Mouse (Mus musculus): ENCODE data around the gene Tgfbr1.

The Tgfbr1 gene

GRCm38 (mm10) chr4:47422194-47422593 is 69.2 kb downstream of the Tgfbr1 start:
- in situ Hi-C loops (cut with MseI, MboI): no loop called here

DNA sequence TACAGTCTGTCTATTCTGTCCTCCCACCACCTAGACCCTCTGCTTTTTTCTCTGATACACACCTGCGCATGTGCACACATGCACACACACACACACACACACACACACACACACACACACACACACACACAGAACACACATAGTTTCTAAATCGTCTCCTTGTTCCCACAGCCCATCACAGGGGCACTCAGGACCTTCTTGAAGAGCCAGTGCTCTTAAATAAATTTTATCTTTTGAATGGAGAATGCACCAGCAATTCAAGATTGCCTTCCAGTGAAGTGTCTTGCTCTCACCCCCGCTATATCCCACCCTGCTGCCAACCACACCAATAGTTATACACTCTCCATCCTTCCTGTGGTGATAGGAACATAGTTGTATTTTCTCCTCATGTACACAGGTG is 69.9 kb downstream of the Tgfbr1 start:
- in situ Hi-C loops (cut with MseI, MboI): no loop called here

DNA sequence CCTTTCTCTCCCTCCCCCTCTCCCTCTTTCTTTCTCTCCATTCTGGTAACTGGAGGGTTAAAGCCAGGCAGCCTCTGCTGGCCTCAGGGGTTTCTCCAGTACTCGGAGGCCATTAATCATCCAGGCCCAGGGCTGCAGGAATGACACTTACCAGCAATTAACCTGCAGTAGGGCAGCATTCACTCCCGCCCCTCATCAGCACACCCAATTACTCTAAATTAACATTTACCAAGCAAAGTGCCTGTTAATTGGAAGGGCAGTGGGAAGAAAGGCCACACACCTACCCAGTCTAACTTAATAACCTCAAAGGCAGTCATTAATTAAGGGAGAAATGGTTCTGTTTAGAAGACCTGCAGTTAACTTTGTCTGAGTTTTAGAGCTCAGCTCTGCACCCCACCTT is 71.4 kb downstream of the Tgfbr1 start:
- in situ Hi-C loops (cut with MseI, MboI): no loop called here

- in situ Hi-C loops (cut with MseI, MboI): loop anchor here in 1 of 2 experiments (25.0 kb wide), 1 partner anchor 162 kb away; no protein-coding TSS in a partner anchor
These were observed 72.3 kb downstream of the Tgfbr1 start for GRCm38 (mm10) chr4:47425247-47425830.

GRCm38 (mm10) chr4:47427606-47428005 is 74.6 kb downstream of the Tgfbr1 start:
- in situ Hi-C loops (cut with MseI, MboI): loop anchor here in 1 of 2 experiments (25.0 kb wide), 1 partner anchor 160 kb away; no protein-coding TSS in a partner anchor

- in situ Hi-C loops (cut with MseI, MboI): loop anchor here in 1 of 2 experiments (25.0 kb wide), 1 partner anchor 157 kb away; no protein-coding TSS in a partner anchor
These were observed 77.5 kb downstream of the Tgfbr1 start for GRCm38 (mm10) chr4:47430557-47430956.

- in situ Hi-C loops (cut with MseI, MboI): loop anchor here in 1 of 2 experiments (25.0 kb wide), 1 partner anchor 156 kb away; no protein-coding TSS in a partner anchor
These were observed 78.1 kb downstream of the Tgfbr1 start for GRCm38 (mm10) chr4:47431081-47431480.

DNA sequence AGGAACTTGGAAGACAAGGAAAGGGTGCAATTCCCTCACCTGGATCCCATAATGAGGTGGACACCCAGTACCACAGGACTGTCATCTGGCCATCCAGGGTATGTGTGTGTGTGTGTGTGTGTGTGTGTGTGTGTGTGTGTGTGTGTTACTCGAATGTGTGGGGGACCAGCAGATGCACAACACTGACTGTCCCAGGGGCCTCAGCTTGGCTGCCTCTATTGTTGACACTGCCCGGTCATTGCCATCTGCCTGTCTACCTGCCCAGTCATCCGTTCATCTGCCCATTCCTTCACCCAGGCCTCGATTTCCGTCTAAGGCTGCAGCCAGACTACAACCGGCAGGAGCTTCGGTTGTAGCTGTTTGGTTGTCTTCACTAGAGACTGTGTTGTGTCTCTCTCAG is 79.7 kb downstream of the Tgfbr1 start:
- in situ Hi-C loops (cut with MseI, MboI): loop anchor here in 1 of 2 experiments (25.0 kb wide), 1 partner anchor 155 kb away; no protein-coding TSS in a partner anchor

DNA sequence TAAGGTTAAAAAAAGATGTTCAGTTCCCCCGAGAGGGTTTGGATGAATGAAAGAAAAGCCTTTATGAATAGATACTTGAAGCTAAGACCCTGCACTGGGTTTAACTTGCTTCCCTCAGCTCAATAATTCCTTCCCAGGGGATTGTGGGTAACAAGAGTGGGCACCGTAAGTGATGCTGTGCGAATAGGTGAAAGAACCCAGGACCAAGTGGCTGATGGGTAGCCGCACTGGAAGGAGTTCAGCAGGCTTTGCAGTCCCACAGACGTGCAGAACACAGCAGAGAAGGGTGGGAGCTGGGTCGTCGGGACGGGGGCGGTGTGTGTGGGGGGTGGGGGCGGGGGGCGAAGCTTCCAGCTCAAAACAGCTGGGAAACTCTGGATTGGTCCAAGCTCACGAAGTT is 82.1 kb downstream of the Tgfbr1 start:
- in situ Hi-C loops (cut with MseI, MboI): loop anchor here in 1 of 2 experiments (25.0 kb wide), 1 partner anchor 152 kb away; no protein-coding TSS in a partner anchor

GRCm38 (mm10) chr4:47435566-47436360 is 82.7 kb downstream of the Tgfbr1 start:
- in situ Hi-C loops (cut with MseI, MboI): loop anchor here in 1 of 2 experiments (25.0 kb wide), 1 partner anchor 152 kb away; no protein-coding TSS in a partner anchor

DNA sequence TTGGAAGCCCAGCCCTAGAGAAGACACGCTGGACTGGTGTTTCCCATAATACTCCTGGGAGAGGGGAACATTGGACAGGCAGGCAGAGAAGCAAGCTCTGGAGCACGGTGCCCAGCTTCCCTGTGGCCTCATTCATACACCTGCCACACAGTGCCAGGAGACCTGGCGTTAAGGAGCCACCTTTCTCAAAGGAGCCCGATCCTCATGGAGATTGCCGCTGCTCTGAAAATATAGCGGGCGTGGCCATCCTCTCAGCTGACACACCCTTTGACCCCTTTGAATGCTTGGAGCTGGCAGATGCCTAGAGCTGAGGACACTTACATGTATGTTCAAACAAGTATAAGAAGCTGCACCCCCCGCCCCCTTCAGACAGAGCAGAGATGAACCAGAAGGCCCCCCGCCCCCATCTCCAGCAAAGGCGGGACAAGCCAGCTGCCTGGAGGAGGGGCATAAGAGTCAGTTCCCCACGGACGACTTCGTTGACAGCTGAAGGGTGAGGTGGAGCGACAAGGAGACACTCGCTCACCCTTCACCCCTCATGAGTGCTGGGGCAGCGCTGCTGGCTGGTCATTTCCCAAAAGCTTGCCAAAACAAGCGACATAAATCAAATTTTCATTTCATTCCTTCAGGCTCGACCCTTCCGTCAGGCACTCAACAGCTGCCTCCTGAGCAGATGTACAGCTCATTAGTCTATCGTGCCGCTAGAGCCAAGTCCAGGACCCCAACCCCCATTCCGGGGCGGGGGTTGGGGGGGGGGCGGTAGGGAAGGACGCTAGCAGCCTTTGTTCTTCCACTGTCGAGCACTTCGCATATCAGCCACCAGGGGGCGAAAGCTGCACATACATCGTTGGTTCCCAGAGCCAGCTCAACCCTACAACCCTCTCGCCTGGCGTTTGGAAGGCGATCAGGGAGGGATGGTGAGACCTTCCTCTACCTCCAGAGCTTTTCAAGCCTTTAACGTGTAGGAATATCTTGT is 84.6 kb downstream of the Tgfbr1 start:
- in situ Hi-C loops (cut with MseI, MboI): loop anchor here in 1 of 2 experiments (25.0 kb wide), 1 partner anchor 150 kb away; no protein-coding TSS in a partner anchor

- in situ Hi-C loops (cut with MseI, MboI): loop anchor here in 1 of 2 experiments (25.0 kb wide), 1 partner anchor 148 kb away; no protein-coding TSS in a partner anchor
These were observed 85.9 kb downstream of the Tgfbr1 start for GRCm38 (mm10) chr4:47438956-47439355.

DNA sequence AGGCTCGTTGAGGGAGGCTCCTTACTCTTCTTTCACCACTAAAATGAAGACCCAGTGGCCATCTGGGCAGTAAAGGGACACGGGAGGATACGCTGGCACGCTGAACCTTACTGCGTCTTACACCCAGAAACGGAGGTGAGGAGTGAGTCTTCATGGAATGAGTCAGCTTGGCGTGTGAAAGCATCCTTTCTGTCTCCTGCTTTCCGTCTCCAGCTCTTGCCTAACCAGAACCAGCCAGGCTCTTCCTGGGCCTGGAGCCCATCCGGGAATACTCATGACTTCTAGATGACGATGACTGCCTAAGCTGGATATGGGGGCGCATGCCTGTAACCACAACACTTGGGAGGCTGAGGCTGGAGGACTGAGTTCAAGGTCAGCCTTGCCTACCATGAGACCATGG is 87.9 kb downstream of the Tgfbr1 start:
- in situ Hi-C loops (cut with MseI, MboI): loop anchor here in 1 of 2 experiments (25.0 kb wide), 1 partner anchor 146 kb away; no protein-coding TSS in a partner anchor

DNA sequence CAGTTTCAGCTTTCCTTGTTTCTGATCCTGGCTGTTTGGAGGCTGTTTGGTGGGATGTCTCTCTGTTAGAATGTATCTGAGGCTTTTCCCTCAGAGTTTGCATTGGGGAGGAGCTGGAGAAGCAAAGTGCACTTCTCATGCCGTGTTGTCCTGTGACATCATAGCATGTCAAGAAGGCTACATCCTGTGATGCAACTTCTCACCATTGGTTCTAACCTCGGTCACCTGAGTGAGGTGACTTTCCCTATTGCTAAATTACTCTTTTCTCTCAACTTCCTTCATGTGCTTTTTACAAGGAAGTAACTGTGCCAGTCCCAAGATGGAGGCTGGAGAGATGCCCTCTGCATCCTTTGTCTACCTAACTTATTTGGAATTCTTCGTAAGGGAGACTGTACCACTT is 95.5 kb downstream of the Tgfbr1 start:
- in situ Hi-C loops (cut with MseI, MboI): loop anchor here in 1 of 2 experiments (25.0 kb wide), 1 partner anchor 139 kb away; no protein-coding TSS in a partner anchor

GRCm38 (mm10) chr4:47449116-47449515 is 96.1 kb downstream of the Tgfbr1 start:
- in situ Hi-C loops (cut with MseI, MboI): loop anchor here in 1 of 2 experiments (25.0 kb wide), 1 partner anchor 138 kb away; no protein-coding TSS in a partner anchor

GRCm38 (mm10) chr4:47449586-47450522 is 96.8 kb downstream of the Tgfbr1 start:
- in situ Hi-C loops (cut with MseI, MboI): loop anchor here in 1 of 2 experiments (25.0 kb wide), 1 partner anchor 137 kb away; no protein-coding TSS in a partner anchor

Data from mouse trophoblast stem cell (cell line).